Mouse (Mus musculus) E14TG2a.4 (cell line): Measurements from ENCODE around the gene Zfp619.

Experiments used
- CTCF ChIP-seq: conservative IDR thresholded peaks from 2 replicates; pipeline ENCODE4 v1.5.1; 2014; ENCODE audit warnings: low read length
- NANOG ChIP-seq: IDR thresholded peaks from 2 replicates; pipeline ENCODE4 v1.6.1; 2014; ENCODE audit warnings: borderline replicate concordance, low read length, mixed read lengths
- POU5F1 ChIP-seq: IDR thresholded peaks from 2 replicates; pipeline ENCODE4 v1.6.1; 2014; ENCODE audit warnings: low read length, borderline replicate concordance

DNA sequence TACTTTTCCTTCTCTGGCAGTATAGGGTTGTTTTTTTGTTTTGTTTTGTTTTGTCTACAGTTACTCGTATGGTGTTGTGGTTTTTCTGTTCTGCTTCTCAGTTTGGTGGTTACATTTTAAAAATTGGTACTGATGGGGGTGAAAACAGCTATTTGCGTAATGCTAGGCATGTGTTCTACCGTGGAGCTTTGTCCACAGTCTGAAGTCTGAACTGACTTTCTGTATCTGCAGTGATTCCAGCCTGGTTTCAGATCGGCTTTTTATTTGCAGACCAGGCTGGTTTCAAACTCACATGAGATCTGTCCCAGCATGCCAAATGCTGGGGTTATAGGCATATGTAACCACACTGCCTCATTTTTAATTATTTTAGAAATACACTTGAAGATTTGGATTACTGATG lies 36.3 kb downstream of the Zfp619 start:
- TF ChIP-seq CTCF = no peak
- TF ChIP-seq NANOG = no peak
- TF ChIP-seq POU5F1 = no peak
